Mouse (Mus musculus) limb, embryonic 12.5 days (tissue): ENCODE results near the gene Ptpn7. TPM values are rescaled to one million over a fixed set of nuclear protein-coding genes. Genes with fewer than 3 reads are reported as not detected.

Experiments used
- ATAC-seq: fragments of 200-750 bp; cut with Nextera tagmentation; 2 replicates; pipeline ENCODE4 v1.8.0; 2017; ENCODE audit warnings: low read depth, moderate TSS enrichment; ENCODE audit not compliant: insufficient number of reproducible peaks, insufficient read depth, low FRiP score, low TSS enrichment
- H3K27ac ChIP-seq: fragments of 300-500 bp; sonication (generic); 2 replicates; pipeline ENCODE4 v1.5.1; 2016; ENCODE audit warnings: mild to moderate bottlenecking, moderate library complexity
- H3K27me3 ChIP-seq: fragments of 300-500 bp; sonication (generic); 2 replicates; pipeline ENCODE4 v1.6.1; 2016; ENCODE audit warnings: mild to moderate bottlenecking, moderate library complexity
- H3K36me3 ChIP-seq: fragments of 300-500 bp; sonication (generic); 2 replicates; pipeline ENCODE4 v1.6.1; 2016; ENCODE audit warnings: mild to moderate bottlenecking, moderate library complexity
- H3K4me1 ChIP-seq: fragments of 300-500 bp; sonication (generic); replicated peaks from 2 replicates; pipeline ENCODE4 v1.6.1; 2016
- H3K4me2 ChIP-seq: fragments of 300-500 bp; sonication (generic); 2 replicates; pipeline ENCODE4 v1.6.1; 2016; ENCODE audit warnings: mild to moderate bottlenecking, moderate library complexity
- H3K4me3 ChIP-seq: fragments of 300-500 bp; sonication (generic); replicated peaks from 2 replicates; pipeline ENCODE4 v1.5.1; 2016; ENCODE audit warnings: mild to moderate bottlenecking
- H3K9ac ChIP-seq: fragments of 300-500 bp; sonication (generic); replicated peaks from 2 replicates; pipeline ENCODE4 v1.6.1; 2016; ENCODE audit warnings: mild to moderate bottlenecking, moderate library complexity
- H3K9me3 ChIP-seq: fragments of 300-500 bp; sonication (generic); 2 replicates; pipeline ENCODE4 v1.6.1; 2016; ENCODE audit warnings: mild to moderate bottlenecking, moderate library complexity
- WGBS: fragments of 180-500 bp; shearing (Covaris S2); methylation state at CpG from one replicate; pipeline ENCODE4 v1.1.7; 2016; 5-methylcytosine and 5-hydroxymethylcytosine counted together
- polyA plus RNA-seq: library from polyadenylated mRNA; unstranded; fragments of >200 nt; fragmentation: Nextera tagmentation; extraction: Ambion mirVana; gene quantifications from 2 replicates; pipeline ENCODE4 v1.2.1, GENCODE M21; 2016

Ptpn7 gene
- polyA plus RNA-seq, 1 experiment from 2014 or later, result 1.1 TPM

GRCm38 (mm10) chr1:135128011-135128441 lies 4.5 kb upstream of the Ptpn7 start:
- Histone ChIP-seq H3K9ac (no peak overlapping the region; the same call in 1 of the 2 replicates), H3K27me3 (peaks cover 26% of the 10 kb centered on the region), H3K9me3 (no peaks in the 10 kb centered on the region), H3K27ac (peak overlapping the region; percentile 41; the same call in 1 of the 2 replicates), H3K4me2 (no peak overlapping the region), H3K4me1 (peaks cover 43% of the 10 kb centered on the region), H3K4me3 (no peak overlapping the region), H3K36me3 (no peaks in the 10 kb centered on the region)
- WGBS, result 45% methylated on average over 6 of the region's 6 CpGs
- peak; percentile 45; the same call in 1 of the 2 replicates for ATAC-seq

GRCm38 (mm10) chr1:135128986-135129385 lies 3.5 kb upstream of the Ptpn7 start:
- H3K9me3 ChIP-seq, result no peaks in the 10 kb centered on the region
- H3K36me3 ChIP-seq, result no peaks in the 10 kb centered on the region
- H3K4me1 ChIP-seq, result peaks cover 43% of the 10 kb centered on the region
- no peak for ATAC-seq
- no peak overlapping the region for H3K9ac ChIP-seq
- H3K4me3 ChIP-seq, result no peak overlapping the region
- WGBS, result 19% methylated on average over 9 of the region's 9 CpGs
- H3K4me2 ChIP-seq, result no peak overlapping the region
- peak overlapping the region; percentile 31; the same call in 1 of the 2 replicates for H3K27ac ChIP-seq
- peaks cover 26% of the 10 kb centered on the region for H3K27me3 ChIP-seq

GRCm38 (mm10) chr1:135129543-135130183 lies 2.8 kb upstream of the Ptpn7 start:
- no peak overlapping the region for H3K4me2 ChIP-seq
- H3K4me3 ChIP-seq, result no peak overlapping the region
- H3K36me3 ChIP-seq, result no peaks in the 10 kb centered on the region
- ATAC-seq, result no peak
- peaks cover 26% of the 10 kb centered on the region for H3K27me3 ChIP-seq
- peaks cover 43% of the 10 kb centered on the region for H3K4me1 ChIP-seq
- H3K9me3 ChIP-seq, result no peaks in the 10 kb centered on the region
- 72% methylated on average over 9 of the region's 9 CpGs for WGBS
- no peak overlapping the region for H3K27ac ChIP-seq
- H3K9ac ChIP-seq, result no peak overlapping the region

- Histone ChIP-seq H3K27ac (no peak overlapping the region), H3K9ac (no peak overlapping the region), H3K9me3 (no peaks in the 10 kb centered on the region), H3K4me3 (no peak overlapping the region), H3K36me3 (no peaks in the 10 kb centered on the region), H3K4me1 (peaks cover 43% of the 10 kb centered on the region), H3K4me2 (no peak overlapping the region), H3K27me3 (peaks cover 26% of the 10 kb centered on the region)
- ATAC-seq, result no peak
- WGBS, result 71% methylated on average over 2 of the region's 2 CpGs
Observed at GRCm38 (mm10) chr1:135130376-135131018, 2.0 kb upstream of the Ptpn7 start.

DNA sequence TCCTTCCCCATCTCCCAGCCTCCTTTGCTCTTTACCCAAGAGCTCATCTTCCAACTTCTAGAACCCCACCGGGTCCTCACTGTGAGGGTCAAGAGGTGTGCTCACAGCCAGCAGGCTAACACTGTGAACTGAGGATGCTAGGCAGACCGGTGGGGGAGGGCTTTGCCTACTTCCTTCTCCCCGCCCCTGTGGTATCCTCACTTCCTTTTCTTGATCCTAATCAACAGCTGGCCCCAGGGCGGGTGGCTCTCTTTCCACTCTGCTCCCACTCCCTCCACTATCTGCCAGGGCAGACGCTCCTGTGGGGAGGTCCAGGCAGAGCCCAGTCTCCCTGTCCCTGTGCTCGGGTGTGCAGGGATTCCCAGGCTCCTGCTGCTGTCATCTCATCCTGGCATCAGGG lies 1.5 kb upstream of the Ptpn7 start:
- WGBS, result 29% methylated on average over 6 of the region's 6 CpGs
- H3K27me3 ChIP-seq, result peaks cover 26% of the 10 kb centered on the region
- ATAC-seq, result no peak
- H3K4me1 ChIP-seq, result peaks cover 37% of the 10 kb centered on the region
- no peaks in the 10 kb centered on the region for H3K9me3 ChIP-seq
- H3K4me3 ChIP-seq, result no peak overlapping the region
- no peak overlapping the region for H3K27ac ChIP-seq
- no peaks in the 10 kb centered on the region for H3K36me3 ChIP-seq
- H3K9ac ChIP-seq, result no peak overlapping the region
- no peak overlapping the region for H3K4me2 ChIP-seq

GRCm38 (mm10) chr1:135131560-135131959 lies 940 bp upstream of the Ptpn7 start:
- ATAC-seq, result no peak
- Histone ChIP-seq H3K27me3 (peaks cover 26% of the 10 kb centered on the region), H3K27ac (no peak overlapping the region), H3K9ac (no peak overlapping the region), H3K4me3 (no peak overlapping the region), H3K9me3 (no peaks in the 10 kb centered on the region), H3K4me1 (peaks cover 32% of the 10 kb centered on the region), H3K36me3 (no peaks in the 10 kb centered on the region), H3K4me2 (no peak overlapping the region)
- 44% methylated on average over 8 of the region's 8 CpGs for WGBS

GRCm38 (mm10) chr1:135132893-135133369 lies 431 bp downstream of the Ptpn7 start:
- whole genome bisulfite sequencing, result 73% methylated on average over 9 of the region's 9 CpGs
- Histone ChIP-seq H3K36me3 (no peaks in the 10 kb centered on the region), H3K9me3 (no peaks in the 10 kb centered on the region), H3K4me3 (no peak overlapping the region), H3K27ac (no peak overlapping the region), H3K27me3 (peaks cover 24% of the 10 kb centered on the region), H3K4me2 (no peak overlapping the region), H3K4me1 (peaks cover 18% of the 10 kb centered on the region), H3K9ac (no peak overlapping the region)
- peak; percentile 39; the same call in 1 of the 2 replicates for ATAC-seq

- ATAC-seq, result no peak
- H3K9me3 ChIP-seq, result no peaks in the 10 kb centered on the region
- H3K4me1 ChIP-seq, result peaks cover 10% of the 10 kb centered on the region
- H3K36me3 ChIP-seq, result no peaks in the 10 kb centered on the region
- WGBS, result 81% methylated on average over 10 of the region's 10 CpGs
- H3K27me3 ChIP-seq, result peaks cover 16% of the 10 kb centered on the region
- no peak overlapping the region for H3K4me3 ChIP-seq
- H3K9ac ChIP-seq, result no peak overlapping the region
- H3K27ac ChIP-seq, result no peak overlapping the region
- no peak overlapping the region for H3K4me2 ChIP-seq
Observed at GRCm38 (mm10) chr1:135133678-135134435, 1.4 kb downstream of the Ptpn7 start.

GRCm38 (mm10) chr1:135135111-135135787 lies 2.7 kb downstream of the Ptpn7 start:
- Histone ChIP-seq H3K27ac (no peak overlapping the region), H3K4me1 (peaks cover 7% of the 10 kb centered on the region), H3K4me3 (no peak overlapping the region), H3K9ac (no peak overlapping the region), H3K27me3 (peaks cover 5% of the 10 kb centered on the region; the same call in 1 of the 2 replicates), H3K36me3 (no peaks in the 10 kb centered on the region), H3K4me2 (no peak overlapping the region), H3K9me3 (no peaks in the 10 kb centered on the region)
- no peak for ATAC-seq
- 88% methylated on average over 8 of the region's 8 CpGs for WGBS

- H3K9me3 ChIP-seq, result no peaks in the 10 kb centered on the region
- H3K36me3 ChIP-seq, result no peaks in the 10 kb centered on the region
- no peak overlapping the region for H3K9ac ChIP-seq
- no peak overlapping the region for H3K4me3 ChIP-seq
- H3K27me3 ChIP-seq, result peaks cover 5% of the 10 kb centered on the region; the same call in 1 of the 2 replicates
- no peaks in the 10 kb centered on the region for H3K4me1 ChIP-seq
- ATAC-seq, result 0 out of 2 replicates have a peak, but pooled peaks have one; percentile 23
- no peak overlapping the region for H3K27ac ChIP-seq
- no peak overlapping the region for H3K4me2 ChIP-seq
- 10% methylated on average over 1 of the region's 1 CpGs for WGBS
Observed at GRCm38 (mm10) chr1:135136500-135136899, 4.0 kb downstream of the Ptpn7 start.

DNA sequence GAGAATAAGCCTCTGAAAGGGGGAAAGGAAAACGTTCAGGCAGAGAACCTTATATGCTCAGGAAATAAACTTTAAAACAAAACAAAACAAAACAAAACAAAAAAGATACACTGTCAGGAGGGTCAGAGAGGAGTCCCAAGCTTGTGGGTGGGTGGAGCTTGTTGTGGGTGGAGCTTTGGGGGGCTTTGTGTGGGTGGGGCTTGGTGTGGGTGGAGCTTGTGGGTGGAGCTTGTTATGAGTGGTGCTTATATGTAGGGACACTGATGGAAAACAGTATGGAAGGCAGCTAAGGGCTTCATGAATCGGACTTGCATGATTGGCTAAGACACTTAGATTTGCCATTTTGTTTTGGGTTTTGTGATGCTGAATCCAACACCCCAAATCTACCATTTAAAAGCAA lies 7.4 kb downstream of the Ptpn7 start:
- ATAC-seq, result no peak
- H3K4me3 ChIP-seq, result no peak overlapping the region
- H3K4me1 ChIP-seq, result no peaks in the 10 kb centered on the region
- H3K9ac ChIP-seq, result no peak overlapping the region
- no peaks in the 10 kb centered on the region for H3K9me3 ChIP-seq
- WGBS, result 78% methylated on average over 2 of the region's 2 CpGs
- H3K27ac ChIP-seq, result no peak overlapping the region
- no peaks in the 10 kb centered on the region for H3K36me3 ChIP-seq
- H3K27me3 ChIP-seq, result peaks cover 13% of the 10 kb centered on the region
- no peak overlapping the region for H3K4me2 ChIP-seq
